Mouse (Mus musculus) brain, embryonic 14.5 days (tissue): ENCODE measurements around the gene P4hb. TPM values are rescaled to one million over a fixed set of nuclear protein-coding genes. Genes with fewer than 3 reads are reported as not detected.

Experiments used
- DNase-seq: peaks from one replicate; pipeline ENCODE4 v3.0.0-alpha.2; 2011; ENCODE audit warnings: low read depth
- CTCF ChIP-seq: fragments of 200-500 bp; IDR thresholded peaks from 2 replicates; pipeline ENCODE4 v1.5.1; 2012; ENCODE audit warnings: inconsistent platforms, mild to moderate bottlenecking, moderate library complexity, borderline replicate concordance; ENCODE audit not compliant: insufficient read depth, insufficient read length; ENCODE audit errors: extremely low read depth
- POLR2A ChIP-seq: fragments of 200-500 bp; IDR thresholded peaks from 2 replicates; pipeline ENCODE4 v1.6.1; 2012; ENCODE audit warnings: mild to moderate bottlenecking, inconsistent platforms, borderline replicate concordance; ENCODE audit not compliant: poor library complexity, insufficient read depth, insufficient read length, severe bottlenecking; ENCODE audit errors: extremely low read depth
- polyA plus RNA-seq: library from polyadenylated mRNA; depleted of rRNA; stranded (reverse); fragments of >200 nt; gene quantifications from 2 replicates; pipeline ENCODE4 v1.2.3, GENCODE M21; 2012

The P4hb gene
- polyA plus RNA-seq, 1 experiment, result 206 TPM

GRCm38 (mm10) chr11:120576365-120576981, 3.4 kb upstream of the P4hb start:
- no peak for DNase-seq

GRCm38 (mm10) chr11:120575940-120576339, 2.9 kb upstream of the P4hb start:
- DNase-seq, result no peak
- no peak for TF ChIP-seq POLR2A
- no peak for TF ChIP-seq CTCF

More at GRCm38 (mm10) chr11:120576365-120576981, 3.4 kb upstream of the P4hb start:
- TF ChIP-seq CTCF (no peak), POLR2A (no peak)

- TF ChIP-seq POLR2A (no peak), CTCF (no peak)
- DNase-seq, result no peak
These were observed 2.0 kb upstream of the P4hb start for GRCm38 (mm10) chr11:120575046-120575445.

GRCm38 (mm10) chr11:120574278-120574600, 1.2 kb upstream of the P4hb start:
- TF ChIP-seq CTCF (no peak), POLR2A (no peak)
- DNase-seq, result no peak

GRCm38 (mm10) chr11:120573585-120574277, 678 bp upstream of the P4hb start:
- TF ChIP-seq POLR2A, result no peak
- no peak for DNase-seq

GRCm38 (mm10) chr11:120572417-120572751, 669 bp downstream of the P4hb start:
- no peak for DNase-seq
- no peak for TF ChIP-seq CTCF
- TF ChIP-seq POLR2A, result no peak

GRCm38 (mm10) chr11:120571754-120572416, 1.2 kb downstream of the P4hb start:
- no peak for TF ChIP-seq CTCF
- no peak for TF ChIP-seq POLR2A
- DNase-seq, result peak; percentile 19

- no peak for DNase-seq
- TF ChIP-seq POLR2A (no peak), CTCF (no peak)
These were observed 1.9 kb downstream of the P4hb start for GRCm38 (mm10) chr11:120571122-120571521.

GRCm38 (mm10) chr11:120568324-120568723, 4.7 kb downstream of the P4hb start:
- no peak for DNase-seq

GRCm38 (mm10) chr11:120565114-120565513, 7.9 kb downstream of the P4hb start:
- DNase-seq, result no peak
- TF ChIP-seq CTCF (no peak), POLR2A (no peak)

More at GRCm38 (mm10) chr11:120568324-120568723, 4.7 kb downstream of the P4hb start:
- TF ChIP-seq POLR2A (no peak), CTCF (no peak)

GRCm38 (mm10) chr11:120562949-120563348, 10.1 kb downstream of the P4hb start:
- DNase-seq, result no peak
- TF ChIP-seq POLR2A, result no peak
- no peak for TF ChIP-seq CTCF
